Mouse (Mus musculus) lung, embryonic 14.5 days (tissue): ENCODE measurements around the gene Pisd. TPM values are rescaled to one million over a fixed set of nuclear protein-coding genes. Genes with fewer than 3 reads are reported as not detected.

Experiments
- ATAC-seq: fragments of 200-750 bp; cut with Nextera tagmentation; 2 replicates; pipeline ENCODE4 v1.8.0; 2017; ENCODE audit warnings: mild to moderate bottlenecking, moderate TSS enrichment, moderate library complexity; ENCODE audit not compliant: insufficient read depth
- DNase-seq: peaks from one replicate; pipeline ENCODE4 v3.0.0-alpha.2; 2015
- H3K27ac ChIP-seq: fragments of 300-500 bp; sonication (generic); 2 replicates; pipeline ENCODE4 v1.5.1; 2014; ENCODE audit warnings: low read depth, mild to moderate bottlenecking, moderate library complexity
- H3K27me3 ChIP-seq: fragments of 300-500 bp; sonication (generic); 2 replicates; pipeline ENCODE4 v1.6.1; 2014; ENCODE audit warnings: low read length, control low read depth; ENCODE audit not compliant: insufficient read depth
- H3K36me3 ChIP-seq: fragments of 300-500 bp; sonication (generic); 2 replicates; pipeline ENCODE4 v1.6.1; 2014; ENCODE audit warnings: control low read depth; ENCODE audit not compliant: insufficient read depth
- H3K4me1 ChIP-seq: fragments of 300-500 bp; sonication (generic); 2 replicates; pipeline ENCODE4 v1.6.1; 2014; ENCODE audit warnings: antibody characterized with exemption, control low read depth; ENCODE audit not compliant: insufficient read depth
- H3K4me2 ChIP-seq: fragments of 300-500 bp; sonication (generic); 2 replicates; pipeline ENCODE4 v1.6.1; 2014; ENCODE audit warnings: mild to moderate bottlenecking
- H3K4me3 ChIP-seq: fragments of 300-500 bp; sonication (generic); 2 replicates; pipeline ENCODE4 v1.5.1; 2014; ENCODE audit warnings: low read depth, low read length
- H3K9ac ChIP-seq: fragments of 300-500 bp; sonication (generic); 2 replicates; pipeline ENCODE4 v1.6.1; 2014
- H3K9me3 ChIP-seq: fragments of 300-500 bp; sonication (generic); 2 replicates; pipeline ENCODE4 v1.6.1; 2016; ENCODE audit warnings: low read depth, low read length, control low read depth
- CTCF ChIP-seq: IDR thresholded peaks from 2 replicates; pipeline ENCODE4 v1.5.1; 2016; ENCODE audit warnings: antibody characterized with exemption, low read depth
- WGBS: fragments of 180-500 bp; shearing (Covaris S2); extraction: QIAGEN DNeasy Blood & Tissue Kit; methylation state at CpG from one replicate; pipeline ENCODE4 v1.1.7; 2014; 5-methylcytosine and 5-hydroxymethylcytosine counted together
- polyA plus RNA-seq: library from polyadenylated mRNA; unstranded; fragments of >200 nt; fragmentation: Nextera tagmentation; extraction: Ambion mirVana; gene quantifications from 2 replicates; pipeline ENCODE4 v1.2.1, GENCODE M21; 2014

Gene Pisd
- polyA plus RNA-seq, 1 experiment from 2014 or later: 68.5 TPM

GRCm38 (mm10) chr5:32706226-32706780 is 79.1 kb downstream of the Pisd start:
- TF ChIP-seq CTCF: no peak
- H3K9me3 ChIP-seq: no peaks in the 10 kb centered on the region
- H3K9ac ChIP-seq: no peak overlapping the region
- no peaks in the 10 kb centered on the region for H3K4me1 ChIP-seq
- no peak overlapping the region for H3K27ac ChIP-seq
- 46% methylated on average over 2 of the region's 2 CpGs for WGBS
- H3K4me2 ChIP-seq: no peak overlapping the region
- no peak for ATAC-seq
- no peak for DNase-seq
- no peaks in the 10 kb centered on the region for H3K36me3 ChIP-seq
- H3K27me3 ChIP-seq: no peaks in the 10 kb centered on the region
- no peak overlapping the region for H3K4me3 ChIP-seq

- no peak overlapping the region for H3K4me2 ChIP-seq
- H3K9ac ChIP-seq: no peak overlapping the region
- TF ChIP-seq CTCF: no peak
- H3K27ac ChIP-seq: no peak overlapping the region
- H3K36me3 ChIP-seq: no peaks in the 10 kb centered on the region
- H3K27me3 ChIP-seq: no peaks in the 10 kb centered on the region
- DNase-seq (no peak), ATAC-seq (no peak)
- no peaks in the 10 kb centered on the region for H3K9me3 ChIP-seq
- H3K4me1 ChIP-seq: no peaks in the 10 kb centered on the region
- WGBS: 64% methylated on average over 5 of the region's 5 CpGs
- H3K4me3 ChIP-seq: no peak overlapping the region
Observed at GRCm38 (mm10) chr5:32697208-32697867, 88.1 kb downstream of the Pisd start.

GRCm38 (mm10) chr5:32693411-32693810 is 92.0 kb downstream of the Pisd start:
- WGBS: 46% methylated on average over 2 of the region's 2 CpGs

More at GRCm38 (mm10) chr5:32693411-32693810, 92.0 kb downstream of the Pisd start:
- Histone ChIP-seq H3K36me3 (no peaks in the 10 kb centered on the region), H3K27me3 (no peaks in the 10 kb centered on the region), H3K9me3 (no peaks in the 10 kb centered on the region), H3K4me3 (no peak overlapping the region), H3K4me2 (no peak overlapping the region), H3K9ac (no peak overlapping the region), H3K27ac (no peak overlapping the region), H3K4me1 (no peaks in the 10 kb centered on the region)
- TF ChIP-seq CTCF: no peak
- no peak for DNase-seq
- ATAC-seq: no peak

Other genes starting within 250 kb of the Pisd start
- gene Yes1, start 174.5 kb downstream of the Pisd start, polyA plus RNA-seq: 47.1 and 49.7 TPM in 2 replicates
- gene Gm20671, start 41.5 kb upstream of the Pisd start, polyA plus RNA-seq: not detected in 2 replicates
- gene Prr14l, start 68.6 kb upstream of the Pisd start, polyA plus RNA-seq: 18.9 and 20.5 TPM in 2 replicates
- 26.7 and 29.5 TPM in 2 replicates for gene Depdc5, start 78.1 kb upstream of the Pisd start, polyA plus RNA-seq
- 415 and 431 TPM in 2 replicates for gene Ywhah, start 233.2 kb upstream of the Pisd start, polyA plus RNA-seq